Mouse (Mus musculus) megakaryocyte, adult 5-6 weeks (primary cell): ENCODE measurements around the gene Gm20498. TPM values are rescaled to one million over a fixed set of nuclear protein-coding genes. Genes with fewer than 3 reads are reported as not detected.

Experiments
- ATAC-seq: 2 replicates; pipeline ENCODE4 v1.8.0; 2016; ENCODE audit warnings: mild to moderate bottlenecking, inconsistent platforms; ENCODE audit not compliant: poor library complexity, severe bottlenecking
- total RNA-seq, 2 experiments: library from RNA; stranded (forward) in 1 of 2; stranded (reverse) in 1 of 2; fragments of 153-499, 151-499 nt in 1 of 2; fragments of 221-1000, 200-1000 nt in 1 of 2; gene quantifications; 2 replicates each; pipeline versions ENCODE4 v1.2.3 to v1.2.4; 2015 to 2017

The Gm20498 gene
- total RNA-seq, 2 experiments from 2014 or later = 6.1 to 44.2 TPM

DNA sequence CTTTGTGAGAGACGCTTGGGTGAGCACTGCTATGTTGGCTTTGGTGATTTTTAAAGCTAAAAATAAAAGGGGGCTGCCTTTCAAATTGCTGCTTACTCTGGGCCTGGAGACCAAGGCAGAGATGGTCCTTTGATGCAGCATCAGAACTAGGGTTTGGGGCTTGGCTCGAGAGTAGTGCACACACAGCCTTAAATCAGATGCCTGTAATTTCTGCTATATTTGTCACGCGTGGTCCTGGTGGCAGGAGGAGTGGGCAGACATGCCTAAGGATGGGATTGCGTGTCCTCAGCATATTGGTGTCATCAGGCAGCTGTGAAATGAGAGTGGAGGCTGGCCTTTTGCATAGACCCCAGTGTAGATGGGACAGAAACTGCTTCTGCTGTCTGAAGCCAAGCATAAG lies 198.9 kb downstream of the Gm20498 start:
- no peak for ATAC-seq

GRCm38 (mm10) chr12:81332875-81333421 lies 199.8 kb downstream of the Gm20498 start, which contains the start of gene Slc8a3:
TSS of gene Slc8a3 (minus strand) at chr12:81333180.
- ATAC-seq = no peak

DNA sequence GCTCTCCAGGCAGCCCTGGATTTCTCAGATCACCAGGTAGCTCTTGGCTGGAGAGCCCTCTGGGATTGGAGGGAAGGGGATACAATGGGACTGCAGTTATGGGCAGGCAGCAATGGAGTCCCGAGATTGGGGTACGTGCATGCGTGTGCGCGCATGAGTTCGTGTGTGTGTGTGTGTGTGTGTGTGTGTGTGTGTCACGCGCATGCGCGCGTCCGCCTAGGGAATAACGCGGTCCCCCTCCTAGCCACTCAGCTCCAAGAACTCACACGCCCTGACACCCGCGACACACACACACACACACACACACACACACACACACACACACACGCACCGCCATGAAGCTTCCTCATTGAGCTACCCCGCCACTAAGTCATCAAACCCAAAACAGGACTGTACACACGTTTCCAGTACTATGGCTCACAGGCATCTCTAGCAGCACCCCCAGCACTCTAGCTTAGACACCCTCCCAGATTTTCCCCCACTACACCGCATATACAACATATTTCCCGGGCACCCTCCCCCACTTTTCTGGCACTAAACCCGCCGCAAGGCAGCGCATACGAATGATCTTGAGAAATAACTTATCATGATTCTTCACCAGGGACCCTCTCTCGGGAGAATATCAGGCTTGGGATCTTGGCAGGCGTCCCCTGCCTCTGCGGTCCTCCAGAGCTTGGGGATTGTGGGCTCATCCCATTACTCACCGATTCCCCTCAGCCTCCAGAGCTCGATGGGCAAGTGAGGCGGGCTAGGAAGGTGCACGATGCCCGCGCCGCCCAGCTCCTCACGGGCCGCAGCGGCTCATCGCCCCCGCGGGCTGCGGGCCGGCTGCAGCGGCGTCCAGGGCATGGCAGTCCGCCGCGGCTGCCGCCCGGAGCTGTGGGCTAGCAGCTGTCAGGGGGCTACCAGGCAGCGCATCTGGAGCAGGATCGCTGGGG lies 200.5 kb downstream of the Gm20498 start:
- ATAC-seq = no peak

GRCm38 (mm10) chr12:81331046-81331638 lies 201.6 kb downstream of the Gm20498 start:
- ATAC-seq = no peak

- ATAC-seq = no peak
These were observed 207.7 kb downstream of the Gm20498 start for GRCm38 (mm10) chr12:81324991-81325390.

GRCm38 (mm10) chr12:81324116-81324515 lies 208.6 kb downstream of the Gm20498 start:
- ATAC-seq = no peak

DNA sequence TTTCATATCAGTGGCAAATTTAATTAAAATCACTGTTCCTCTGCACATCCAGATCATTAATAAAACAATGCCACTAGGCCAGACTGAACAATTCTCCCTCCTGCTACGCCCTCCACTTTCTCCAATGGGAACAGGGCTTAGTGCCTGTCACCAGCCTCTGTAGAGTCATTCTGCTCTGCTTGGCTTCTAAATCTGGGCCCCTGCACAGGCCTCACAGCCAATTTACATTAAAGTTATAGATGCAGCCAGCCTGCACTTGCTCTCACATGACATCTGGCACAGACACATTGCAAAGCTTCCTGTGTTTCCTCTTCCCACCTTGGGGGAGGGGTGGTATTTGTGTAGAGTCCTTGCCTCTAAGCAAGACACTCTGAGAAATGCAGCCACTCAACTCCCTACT lies 211.7 kb downstream of the Gm20498 start:
- no peak for ATAC-seq

DNA sequence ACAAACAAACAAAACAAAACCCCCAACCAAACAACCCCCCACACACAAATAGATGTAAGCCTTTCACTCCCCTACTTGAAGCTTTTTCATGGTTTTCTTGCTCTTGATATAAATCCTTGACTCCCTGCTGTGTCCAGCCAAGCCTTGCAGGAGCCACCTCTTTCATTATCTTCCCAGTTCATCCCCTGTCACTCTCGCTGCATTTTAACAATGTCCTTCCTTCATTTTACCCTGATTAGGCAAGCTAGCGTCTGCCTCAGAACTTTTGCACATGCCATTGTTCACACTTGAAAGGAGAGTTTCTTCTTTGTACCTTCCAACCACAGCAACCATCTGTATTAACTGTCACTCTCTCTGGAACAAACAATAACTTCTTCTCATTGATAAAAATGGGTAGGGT lies 214.9 kb downstream of the Gm20498 start:
- ATAC-seq = no peak

DNA sequence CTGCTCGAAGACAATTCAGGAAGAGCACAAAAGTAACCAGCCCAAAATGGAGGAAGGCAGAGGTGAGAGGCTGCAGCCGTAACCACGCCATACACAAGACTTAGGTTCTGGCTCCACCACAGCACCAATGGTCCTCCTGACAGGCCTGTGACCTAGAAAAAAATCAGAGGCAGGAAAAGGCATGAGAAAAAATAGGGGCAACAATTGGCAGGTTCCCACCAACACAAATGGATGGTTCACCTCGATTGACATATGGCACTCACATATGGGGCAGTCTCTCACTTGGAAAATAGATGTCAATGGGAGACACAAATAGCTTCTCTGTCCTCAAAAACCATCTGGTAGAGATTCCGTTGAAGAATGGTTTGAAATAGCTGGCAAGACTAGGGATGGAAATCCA lies 216.8 kb downstream of the Gm20498 start:
- ATAC-seq = no peak

Other genes starting within 250 kb of the Gm20498 start
- gene Slc8a3, start 199.7 kb downstream of the Gm20498 start, total RNA-seq (2015) = not detected in 2 replicates
- not detected in 2 replicates for gene Slc8a3, start 199.7 kb downstream of the Gm20498 start, total RNA-seq (2017)
- gene Gm4787, start 153.4 kb downstream of the Gm20498 start, total RNA-seq (2015) = 0.54 and 0.62 TPM in 2 replicates
- 0.18 and 0.41 TPM in 2 replicates for gene Gm4787, start 153.4 kb downstream of the Gm20498 start, total RNA-seq (2017)
- gene Adam4, start 111.0 kb downstream of the Gm20498 start, total RNA-seq (2015) = 1.1 and 1.4 TPM in 2 replicates
- gene Adam4, start 111.0 kb downstream of the Gm20498 start, total RNA-seq (2017) = 0.28 and 0.48 TPM in 2 replicates
- gene Cox16, start 47.8 kb downstream of the Gm20498 start, total RNA-seq (2015) = 118 and 132 TPM in 2 replicates
- 90.5 and 97.7 TPM in 2 replicates for gene Cox16, start 47.8 kb downstream of the Gm20498 start, total RNA-seq (2017)
- gene Synj2bp, start within 50 bp of the Gm20498 start, total RNA-seq (2015) = 22.8 and 23.5 TPM in 2 replicates
- 30.8 and 34.1 TPM in 2 replicates for gene Synj2bp, start within 50 bp of the Gm20498 start, total RNA-seq (2017)
- gene Adam21, start 35.6 kb upstream of the Gm20498 start, total RNA-seq (2015) = 0.14 TPM in 1 of 2 replicates, not detected in the other
- gene Adam21, start 35.6 kb upstream of the Gm20498 start, total RNA-seq (2017) = 0.16 TPM in 1 of 2 replicates, not detected in the other
- gene Med6, start 62.1 kb upstream of the Gm20498 start, total RNA-seq (2015) = 42.1 and 45.7 TPM in 2 replicates
- 81.4 and 91.0 TPM in 2 replicates for gene Med6, start 62.1 kb upstream of the Gm20498 start, total RNA-seq (2017)
- 0.31 TPM in 1 of 2 replicates, not detected in the other for gene Ttc9, start 98.3 kb upstream of the Gm20498 start, total RNA-seq (2015)
- not detected in 2 replicates for gene Ttc9, start 98.3 kb upstream of the Gm20498 start, total RNA-seq (2017)
- 4.6 TPM in 2 replicates for gene Map3k9, start 248.3 kb upstream of the Gm20498 start, total RNA-seq (2015)
- 6.3 and 11.0 TPM in 2 replicates for gene Map3k9, start 248.3 kb upstream of the Gm20498 start, total RNA-seq (2017)